Mouse (Mus musculus): ENCODE measurements around the gene Tjp2. TPM values are rescaled to one million over a fixed set of nuclear protein-coding genes. Genes with fewer than 3 reads are reported as not detected.

The Tjp2 gene
- polyA plus RNA-seq (2012; rRNA removed), result 19.3 and 19.8 TPM in 2 replicates

DNA sequence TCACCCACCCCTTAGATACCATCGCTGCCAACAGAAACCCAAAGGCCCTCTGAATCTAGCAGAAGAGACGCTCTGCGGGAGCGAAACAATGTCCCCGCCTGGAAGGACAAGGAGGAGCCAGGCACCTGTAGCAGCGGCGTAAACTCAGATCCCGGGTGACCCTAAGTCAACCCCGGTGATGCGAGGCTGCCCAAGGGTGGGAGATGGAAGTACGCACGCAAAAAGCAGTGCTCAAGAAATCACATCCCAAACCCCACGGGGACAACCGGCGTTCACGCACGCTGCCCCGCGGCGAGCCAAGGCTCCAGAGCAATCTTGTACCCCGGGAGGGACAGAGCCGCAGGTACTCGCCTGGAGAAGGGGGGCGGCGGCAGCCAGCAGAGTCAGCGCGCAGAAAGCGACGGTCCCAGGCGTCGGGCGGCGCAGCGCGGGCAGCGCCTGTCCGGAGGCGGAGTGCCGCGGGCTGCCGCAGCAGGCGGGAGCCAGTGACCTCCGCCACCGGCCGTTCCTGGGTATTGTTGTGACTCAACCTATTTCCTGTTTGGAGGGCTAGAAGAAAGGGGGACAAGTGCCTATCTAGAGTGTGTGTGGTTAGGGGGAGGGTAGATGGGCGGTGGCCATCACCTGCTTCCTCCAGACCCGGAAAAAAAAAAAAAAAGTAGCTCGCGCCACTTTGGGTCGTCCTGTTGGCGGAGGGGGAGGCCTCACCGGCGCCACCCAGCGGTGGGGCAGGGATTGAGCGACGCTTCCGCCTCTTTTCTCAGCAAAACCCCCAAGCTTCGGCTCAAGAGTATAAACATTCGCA lies at the start of gene Tjp2:
TSS of gene Tjp2 (minus strand) at position 531 of the 805 bp plus-strand sequence.
- H3K36me3 ChIP-seq (ENCODE audit: control insufficient read depth, insufficient read depth, low read length), result no peaks in the 10 kb centered on the region

DNA sequence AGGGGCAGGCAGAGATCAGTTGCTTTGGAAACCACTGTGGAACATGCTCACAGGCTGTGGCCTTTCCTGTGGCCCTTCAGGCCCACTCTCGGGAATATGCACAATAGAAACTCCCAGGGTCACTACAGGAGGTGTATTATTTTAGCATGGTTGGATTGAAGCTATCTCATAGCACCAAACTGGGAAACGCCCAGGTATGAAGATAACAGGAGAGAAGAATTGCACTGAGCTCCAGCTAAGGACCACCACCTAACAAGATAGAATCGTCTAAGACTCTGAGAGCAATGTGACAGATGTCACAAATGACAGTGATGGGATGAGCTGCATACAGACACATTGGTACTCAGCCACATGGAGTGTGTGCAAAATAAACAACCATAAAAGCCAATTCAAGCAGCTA lies 49.5 kb upstream of the Tjp2 start:
- H3K4me3 ChIP-seq (ENCODE audit: control insufficient read depth, low read depth, low read length), result no peak overlapping the region
- no peaks in the 10 kb centered on the region for H3K27me3 ChIP-seq (ENCODE audit: control insufficient read depth, insufficient read depth, low read length)
- no peaks in the 10 kb centered on the region for H3K36me3 ChIP-seq (ENCODE audit: control insufficient read depth, insufficient read depth, low read length)
- H3K27ac ChIP-seq (ENCODE audit: control insufficient read depth, insufficient read depth, low read depth, low read length), result no peak overlapping the region
- no peak for TF ChIP-seq POLR2A (IDR thresholded peaks at IDR 0.05; ENCODE audit: control insufficient read depth, low read depth, low read length)
- peaks cover 13% of the 10 kb centered on the region for H3K4me1 ChIP-seq (ENCODE audit: control insufficient read depth, insufficient read depth, low read length)

More for the DNA sequence above, at the start of gene Tjp2:
- H3K4me1 ChIP-seq (ENCODE audit: control insufficient read depth, insufficient read depth, low read length), result peaks cover 8% of the 10 kb centered on the region
- H3K27ac ChIP-seq (ENCODE audit: control insufficient read depth, insufficient read depth, low read depth, low read length), result peak within 1 kb of the TSS; percentile 22; the same call in 1 of the 2 replicates
- peak within 1 kb of the TSS; percentile 78 for H3K4me3 ChIP-seq (ENCODE audit: control insufficient read depth, low read depth, low read length)
- TF ChIP-seq POLR2A (IDR thresholded peaks at IDR 0.05; ENCODE audit: control insufficient read depth, low read depth, low read length) (no peak), CTCF (IDR thresholded peaks at IDR 0.05; ENCODE audit: control insufficient read depth, insufficient read depth, insufficient replicate concordance, low read depth, low read length) (peak; percentile 64)
- H3K27me3 ChIP-seq (ENCODE audit: control insufficient read depth, insufficient read depth, low read length), result no peaks in the 10 kb centered on the region

- Histone ChIP-seq H3K27ac (ENCODE audit: control insufficient read depth, insufficient read depth, low read depth, low read length) (no peak overlapping the region), H3K27me3 (ENCODE audit: control insufficient read depth, insufficient read depth, low read length) (no peaks in the 10 kb centered on the region), H3K36me3 (ENCODE audit: control insufficient read depth, insufficient read depth, low read length) (no peaks in the 10 kb centered on the region), H3K4me3 (ENCODE audit: control insufficient read depth, low read depth, low read length) (peak overlapping the region; percentile 57), H3K4me1 (ENCODE audit: control insufficient read depth, insufficient read depth, low read length) (peaks cover 13% of the 10 kb centered on the region)
- TF ChIP-seq CTCF (IDR thresholded peaks at IDR 0.05; ENCODE audit: control insufficient read depth, insufficient read depth, insufficient replicate concordance, low read depth, low read length), result peak; percentile 87
- TF ChIP-seq POLR2A (IDR thresholded peaks at IDR 0.05; ENCODE audit: control insufficient read depth, low read depth, low read length), result no peak
Measured at GRCm38 (mm10) chr19:24271746-24272426, 47.1 kb upstream of the Tjp2 start.

GRCm38 (mm10) chr19:24271326-24271725 lies 46.5 kb upstream of the Tjp2 start:
- Histone ChIP-seq H3K4me3 (ENCODE audit: control insufficient read depth, low read depth, low read length) (no peak overlapping the region), H3K27ac (ENCODE audit: control insufficient read depth, insufficient read depth, low read depth, low read length) (no peak overlapping the region), H3K36me3 (ENCODE audit: control insufficient read depth, insufficient read depth, low read length) (no peaks in the 10 kb centered on the region), H3K4me1 (ENCODE audit: control insufficient read depth, insufficient read depth, low read length) (peaks cover 13% of the 10 kb centered on the region), H3K27me3 (ENCODE audit: control insufficient read depth, insufficient read depth, low read length) (no peaks in the 10 kb centered on the region)
- TF ChIP-seq POLR2A (IDR thresholded peaks at IDR 0.05; ENCODE audit: control insufficient read depth, low read depth, low read length), result no peak
- no peak for TF ChIP-seq CTCF (IDR thresholded peaks at IDR 0.05; ENCODE audit: control insufficient read depth, insufficient read depth, insufficient replicate concordance, low read depth, low read length)

DNA sequence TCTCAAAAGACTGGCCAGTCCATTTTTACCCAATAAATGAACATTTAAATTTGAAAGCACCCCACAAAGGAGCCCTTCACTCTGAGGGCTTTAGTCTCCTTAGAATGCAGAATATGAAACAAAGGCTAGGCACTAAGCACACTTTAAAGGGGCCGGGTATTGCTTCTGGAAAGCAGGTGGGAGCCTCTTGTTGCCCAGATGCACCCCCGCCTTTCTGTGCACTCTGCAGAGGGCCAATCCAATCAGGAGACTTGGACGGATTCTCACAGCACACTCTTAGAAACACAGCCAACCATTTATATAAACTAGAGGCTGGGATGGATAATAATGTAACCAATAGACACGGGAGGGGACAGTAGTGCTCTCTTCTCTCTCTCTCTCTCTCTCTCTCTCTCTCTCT lies 43.7 kb upstream of the Tjp2 start:
- no peak for TF ChIP-seq CTCF (IDR thresholded peaks at IDR 0.05; ENCODE audit: control insufficient read depth, insufficient read depth, insufficient replicate concordance, low read depth, low read length)
- no peak for TF ChIP-seq POLR2A (IDR thresholded peaks at IDR 0.05; ENCODE audit: control insufficient read depth, low read depth, low read length)
- H3K4me3 ChIP-seq (ENCODE audit: control insufficient read depth, low read depth, low read length), result no peak overlapping the region
- no peaks in the 10 kb centered on the region for H3K27me3 ChIP-seq (ENCODE audit: control insufficient read depth, insufficient read depth, low read length)
- H3K4me1 ChIP-seq (ENCODE audit: control insufficient read depth, insufficient read depth, low read length), result peaks cover 13% of the 10 kb centered on the region
- no peak overlapping the region for H3K27ac ChIP-seq (ENCODE audit: control insufficient read depth, insufficient read depth, low read depth, low read length)
- no peaks in the 10 kb centered on the region for H3K36me3 ChIP-seq (ENCODE audit: control insufficient read depth, insufficient read depth, low read length)

GRCm38 (mm10) chr19:24266046-24266830 lies 41.4 kb upstream of the Tjp2 start:
- TF ChIP-seq POLR2A (IDR thresholded peaks at IDR 0.05; ENCODE audit: control insufficient read depth, low read depth, low read length) (no peak), CTCF (IDR thresholded peaks at IDR 0.05; ENCODE audit: control insufficient read depth, insufficient read depth, insufficient replicate concordance, low read depth, low read length) (no peak)
- Histone ChIP-seq H3K27ac (ENCODE audit: control insufficient read depth, insufficient read depth, low read depth, low read length) (no peak overlapping the region), H3K4me3 (ENCODE audit: control insufficient read depth, low read depth, low read length) (no peak overlapping the region), H3K27me3 (ENCODE audit: control insufficient read depth, insufficient read depth, low read length) (no peaks in the 10 kb centered on the region), H3K36me3 (ENCODE audit: control insufficient read depth, insufficient read depth, low read length) (no peaks in the 10 kb centered on the region), H3K4me1 (ENCODE audit: control insufficient read depth, insufficient read depth, low read length) (peaks cover 3% of the 10 kb centered on the region)

- TF ChIP-seq POLR2A (IDR thresholded peaks at IDR 0.05; ENCODE audit: control insufficient read depth, low read depth, low read length), result no peak
- peak; percentile 48; the same call in 1 of the 2 replicates for TF ChIP-seq CTCF (IDR thresholded peaks at IDR 0.05; ENCODE audit: control insufficient read depth, insufficient read depth, insufficient replicate concordance, low read depth, low read length)
- no peaks in the 10 kb centered on the region for H3K36me3 ChIP-seq (ENCODE audit: control insufficient read depth, insufficient read depth, low read length)
- no peak overlapping the region for H3K4me3 ChIP-seq (ENCODE audit: control insufficient read depth, low read depth, low read length)
- no peaks in the 10 kb centered on the region; the same call in 1 of the 2 replicates for H3K4me1 ChIP-seq (ENCODE audit: control insufficient read depth, insufficient read depth, low read length)
- no peak overlapping the region for H3K27ac ChIP-seq (ENCODE audit: control insufficient read depth, insufficient read depth, low read depth, low read length)
- H3K27me3 ChIP-seq (ENCODE audit: control insufficient read depth, insufficient read depth, low read length), result no peaks in the 10 kb centered on the region
Measured at GRCm38 (mm10) chr19:24264991-24265390, 40.2 kb upstream of the Tjp2 start.

Measured in testis, adult 2 months (tissue).